Mouse (Mus musculus): ENCODE data around the gene Pfkm. TPM values are rescaled to one million over a fixed set of nuclear protein-coding genes. Genes with fewer than 3 reads are reported as not detected.

Pfkm gene
- total and polyA plus RNA-seq, 3 experiments = 23.5 to 37.9 (median 29.6) TPM

DNA sequence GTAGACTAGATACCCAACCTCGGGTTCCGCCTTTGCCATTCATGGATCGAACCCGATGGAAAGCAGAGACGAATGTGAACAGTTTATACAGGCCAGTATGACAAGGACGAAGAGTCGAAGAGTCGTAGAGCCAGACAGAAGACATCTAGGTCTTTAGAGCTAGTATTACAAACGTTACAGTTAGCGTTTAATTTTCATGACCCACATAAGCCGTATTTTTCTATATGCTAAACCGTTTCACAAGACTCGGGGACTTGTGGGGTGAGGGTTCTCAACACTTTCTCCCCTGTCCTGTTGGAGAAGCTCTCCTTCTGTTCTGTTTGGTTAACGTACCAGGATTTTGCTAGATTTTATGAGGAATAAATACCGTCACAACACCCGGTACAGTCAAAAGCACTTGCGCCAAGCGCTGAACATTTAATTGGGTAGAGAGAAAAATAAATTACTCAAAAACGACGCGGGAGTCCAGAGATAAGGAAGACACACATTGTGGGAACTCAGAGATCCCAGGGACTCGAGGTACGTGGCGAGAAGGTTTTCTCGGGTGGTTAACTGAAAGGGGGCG lies 88.3 kb downstream of the Pfkm start:
- in situ Hi-C loops (cut with MboI; ENCODE audit: low pct_ligation_motif_present, low pct_unique_long_range_greater_than_20kb, low sequenced_read_pairs) = loop anchor here (10.0 kb wide), 3 partner anchors 204 to 324 kb away; partner anchors contain the start of gene Olfr283
- dilution Hi-C loops (cut with MboI; ENCODE audit: extremely low pct_ligation_motif_present, extremely low pct_unique_long_range_greater_than_20kb, low sequenced_read_pairs) = no loop called here
- Histone ChIP-seq H3K27me3 (replicated peaks) (peaks cover 88% of the 10 kb centered on the region), H3K9me3 (replicated peaks; ENCODE audit: low read length) (no peaks in the 10 kb centered on the region), H3K36me3 (replicated peaks in 1 of 2; ENCODE audit: control insufficient read depth in 1 of 2, insufficient read depth in 1 of 2, low read length in 1 of 2) (no peaks in the 10 kb centered on the region), H3K79me2 (replicated peaks; ENCODE audit: control insufficient read depth, extremely low read depth, insufficient read depth, poor library complexity, severe bottlenecking) (no peaks in the 10 kb centered on the region), H3K4me2 (ENCODE audit: insufficient read depth, low read depth, poor library complexity, severe bottlenecking) (peak overlapping the region; percentile 88), H3K9ac (ENCODE audit: insufficient read depth, low read depth) (peak overlapping the region; percentile 4; the same call in 1 of the 2 replicates), H3K4me3 (replicated peaks in 1 of 3; ENCODE audit: low read depth in 2 of 3, low read length in 2 of 3, poor library complexity in 1 of 3) (peak overlapping the region; percentile 58 to 59 (median 59)), H3K4me1 (ENCODE audit: control insufficient read depth in 1 of 2, insufficient read depth in 2 of 2) (peaks cover 0 to 19% of the 10 kb centered on the region in 2 experiments; a peak in 2 of 4 replicates), H3K27ac (ENCODE audit: insufficient read depth, low read depth) (no peak overlapping the region)
- TF ChIP-seq SIN3A (IDR thresholded peaks at IDR 0.05; ENCODE audit: low read length) (no peak), TCF12 (IDR thresholded peaks at IDR 0.05; ENCODE audit: low read depth, low read length) (no peak), IRF4 (IDR thresholded peaks at IDR 0.05; ENCODE audit: low read depth, low read length) (no peak), E2F4 (IDR thresholded peaks at IDR 0.05; ENCODE audit: insufficient replicate concordance, low read depth, low read length) (no peak), ETS1 (conservative IDR thresholded peaks at IDR 0.05; ENCODE audit: low read depth, low read length) (no peak), NELFE (IDR thresholded peaks at IDR 0.05; ENCODE audit: low read depth, low read length) (no peak), MAX (IDR thresholded peaks at IDR 0.05; ENCODE audit: low read length) (no peak), BHLHE40 (IDR thresholded peaks at IDR 0.05; ENCODE audit: low read depth, low read length) (no peak), PAX5 (IDR thresholded peaks at IDR 0.05; ENCODE audit: low read length) (no peak), ZKSCAN1 (IDR thresholded peaks at IDR 0.05; ENCODE audit: borderline replicate concordance, low read depth, low read length) (no peak), MXI1 (IDR thresholded peaks at IDR 0.05; ENCODE audit: low read depth, low read length) (no peak), MAZ (IDR thresholded peaks at IDR 0.05; ENCODE audit: low read depth, low read length) (no peak), TBP (conservative IDR thresholded peaks at IDR 0.05; ENCODE audit: low read depth, low read length) (no peak), MAFK (IDR thresholded peaks at IDR 0.05; ENCODE audit: insufficient replicate concordance, low read length) (no peak), MYC (IDR thresholded peaks at IDR 0.05; ENCODE audit: low read depth, low read length) (no peak), HCFC1 (IDR thresholded peaks at IDR 0.05; ENCODE audit: low read depth, low read length) (no peak), GABPA (IDR thresholded peaks at IDR 0.05; ENCODE audit: insufficient replicate concordance, low read depth, low read length) (no peak), CTCF (conservative IDR thresholded peaks at IDR 0.05 in 1 of 2, IDR thresholded peaks at IDR 0.05 in 1 of 2; ENCODE audit: low read depth in 2 of 2, low read length in 2 of 2) (no peak), KAT2A (IDR thresholded peaks at IDR 0.05; ENCODE audit: insufficient replicate concordance, low read length) (no peak), JUND (conservative IDR thresholded peaks at IDR 0.05; ENCODE audit: low read depth, low read length) (no peak)
- no peak for DNase-seq (ENCODE audit: extremely low read depth)

Data from CH12.LX (cell line).